Mouse (Mus musculus) 416B (cell line): ENCODE data around the gene Sdad1.

Experiments
- DNase-seq: peaks from one replicate; pipeline ENCODE4 v3.0.0; 2011; ENCODE audit warnings: low read depth

Sdad1 gene

DNA sequence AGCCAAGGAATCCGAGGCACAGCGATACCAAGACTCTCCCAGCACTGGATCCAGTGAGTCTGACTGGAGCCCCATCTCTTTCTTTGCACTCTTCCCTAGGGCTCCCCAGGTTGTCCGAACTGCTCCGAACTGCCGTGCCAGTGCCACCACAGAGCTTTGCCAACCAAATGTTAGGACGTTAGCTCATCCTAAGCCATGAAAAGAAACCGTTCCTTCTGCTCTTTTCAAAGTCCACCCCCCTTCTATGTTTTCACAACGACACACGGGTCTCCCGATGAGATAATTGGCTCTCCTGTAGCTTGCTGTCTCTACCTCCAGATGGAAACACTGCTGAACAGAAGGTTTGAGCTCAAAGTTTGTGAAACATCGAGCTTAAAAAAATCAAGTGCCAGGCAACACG is 69.5 kb downstream of the Sdad1 start:
- DNase-seq = no peak

- DNase-seq = peak; percentile 44
These were observed 70.7 kb downstream of the Sdad1 start for GRCm38 (mm10) chr5:92239333-92240232.

DNA sequence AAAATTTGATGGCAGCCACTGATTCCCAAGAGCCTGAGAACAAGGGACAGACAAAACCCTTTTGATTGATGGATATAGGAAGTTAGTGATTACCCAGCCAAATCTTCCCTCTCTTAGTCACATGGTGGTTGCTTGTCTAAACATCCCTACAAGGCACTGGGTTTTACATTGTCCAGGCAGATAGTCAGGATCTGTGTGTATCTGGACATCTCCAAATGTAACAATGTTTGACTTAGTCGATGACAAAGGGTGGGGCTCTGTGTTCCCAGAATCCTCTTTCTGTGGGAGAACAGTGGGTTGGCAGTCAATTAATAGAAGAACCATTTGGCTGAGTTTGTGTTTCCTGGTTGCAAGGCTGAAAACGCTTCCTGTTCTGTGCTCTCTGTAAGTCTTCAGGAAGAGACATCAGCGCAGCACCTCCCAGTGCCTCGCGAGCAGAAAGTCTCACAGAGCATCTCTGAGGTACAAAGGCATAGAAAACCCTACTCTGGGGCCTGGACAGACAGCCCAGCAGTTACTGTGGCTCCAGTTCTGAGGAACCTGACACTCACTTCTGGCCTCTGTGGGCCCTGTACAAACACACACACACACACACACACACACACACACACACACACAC is 75.2 kb downstream of the Sdad1 start:
- no peak for DNase-seq
